Mouse (Mus musculus) hindbrain, embryonic 14.5 days (tissue): ENCODE results near the gene Rhobtb1. TPM values are rescaled to one million over a fixed set of nuclear protein-coding genes. Genes with fewer than 3 reads are reported as not detected.

Experiments
- ATAC-seq: fragments of 200-750 bp; cut with Nextera tagmentation; 2 replicates; pipeline ENCODE4 v1.8.0; 2017; ENCODE audit warnings: moderate number of reproducible peaks, mild to moderate bottlenecking, moderate TSS enrichment, moderate library complexity; ENCODE audit not compliant: low FRiP score
- DNase-seq: peaks from one replicate; pipeline ENCODE4 v3.0.0-alpha.2; 2015; ENCODE audit warnings: low spot score
- H3K27ac ChIP-seq: fragments of 300-500 bp; sonication (generic); 2 replicates; pipeline ENCODE4 v1.5.1; 2014; ENCODE audit warnings: mild to moderate bottlenecking, moderate library complexity
- H3K27me3 ChIP-seq: fragments of 300-500 bp; sonication (generic); 2 replicates; pipeline ENCODE4 v1.6.1; 2014; ENCODE audit warnings: mild to moderate bottlenecking, low read length, mixed read lengths; ENCODE audit not compliant: control insufficient read depth, insufficient read depth
- H3K36me3 ChIP-seq: fragments of 300-500 bp; sonication (generic); replicated peaks from 2 replicates; pipeline ENCODE4 v1.6.1; 2014; ENCODE audit not compliant: control insufficient read depth, insufficient read depth
- H3K4me1 ChIP-seq: fragments of 300-500 bp; sonication (generic); replicated peaks from 2 replicates; pipeline ENCODE4 v1.6.1; 2014; ENCODE audit warnings: antibody characterized with exemption, low read length, mixed read lengths; ENCODE audit not compliant: control insufficient read depth, insufficient read depth
- H3K4me2 ChIP-seq: fragments of 300-500 bp; sonication (generic); replicated peaks from 2 replicates; pipeline ENCODE4 v1.6.1; 2014; ENCODE audit warnings: mild to moderate bottlenecking, moderate library complexity
- H3K4me3 ChIP-seq: fragments of 300-500 bp; sonication (generic); replicated peaks from 2 replicates; pipeline ENCODE4 v1.5.1; 2014; ENCODE audit warnings: mild to moderate bottlenecking, low read length
- H3K9ac ChIP-seq: fragments of 300-500 bp; sonication (generic); 2 replicates; pipeline ENCODE4 v1.6.1; 2014
- H3K9me3 ChIP-seq: fragments of 300-500 bp; sonication (generic); 2 replicates; pipeline ENCODE4 v1.6.1; 2016; ENCODE audit warnings: low read length; ENCODE audit not compliant: control insufficient read depth
- WGBS: fragments of 180-500 bp; shearing (Covaris S2); extraction: QIAGEN DNeasy Blood & Tissue Kit; methylation state at CpG from one replicate; pipeline ENCODE4 v1.1.7; 2014; 5-methylcytosine and 5-hydroxymethylcytosine counted together
- polyA plus RNA-seq: library from polyadenylated mRNA; unstranded; fragments of >200 nt; fragmentation: Nextera tagmentation; extraction: Ambion mirVana; gene quantifications from 2 replicates; pipeline ENCODE4 v1.2.1, GENCODE M21; 2014

Gene Rhobtb1
- polyA plus RNA-seq = 15.2 and 19.8 TPM in 2 replicates

DNA sequence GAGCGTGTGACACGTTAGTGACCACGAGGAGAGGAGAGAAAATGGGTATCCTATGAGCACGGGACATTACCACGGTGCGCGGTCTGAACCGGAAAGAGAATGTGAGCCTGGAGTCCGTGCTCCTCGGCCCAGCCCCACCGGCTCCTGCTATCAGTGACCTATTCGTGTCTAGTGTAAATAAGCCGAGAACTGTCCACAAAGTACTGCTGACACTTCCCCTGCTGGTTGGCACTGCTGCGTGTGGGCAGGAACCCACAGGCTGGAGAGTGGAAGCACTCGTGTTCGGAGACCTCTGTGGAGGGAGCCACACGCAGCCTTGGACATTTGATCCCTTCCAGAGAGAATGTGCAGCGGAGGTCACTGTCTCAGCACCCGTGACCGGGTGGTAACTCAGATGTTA, at the start of gene Rhobtb1:
TSS of gene Rhobtb1 (plus strand) at position 390 of the 400 bp plus-strand sequence.
- Histone ChIP-seq H3K9me3 (no peaks in the 10 kb centered on the region), H3K4me3 (no peak within 1 kb of the TSS), H3K4me1 (no peaks in the 10 kb centered on the region), H3K27me3 (no peaks in the 10 kb centered on the region), H3K36me3 (no peaks in the 10 kb centered on the region), H3K27ac (no peak within 1 kb of the TSS), H3K4me2 (no peak within 1 kb of the TSS), H3K9ac (no peak within 1 kb of the TSS)
- ATAC-seq (no peak), DNase-seq (no peak)
- WGBS = 89% methylated on average over 20 of the region's 20 CpGs

GRCm38 (mm10) chr10:69101988-69102387, 49.2 kb upstream of the Rhobtb1 start:
- H3K9ac ChIP-seq = no peak overlapping the region
- no peak overlapping the region for H3K27ac ChIP-seq
- H3K27me3 ChIP-seq = no peaks in the 10 kb centered on the region
- peak; percentile 45 for DNase-seq
- H3K9me3 ChIP-seq = no peaks in the 10 kb centered on the region
- 76% methylated on average over 4 of the region's 4 CpGs for WGBS
- H3K4me1 ChIP-seq = peaks cover 9% of the 10 kb centered on the region; the same call in 1 of the 2 replicates
- no peak overlapping the region for H3K4me2 ChIP-seq
- no peaks in the 10 kb centered on the region for H3K36me3 ChIP-seq
- no peak overlapping the region for H3K4me3 ChIP-seq
- ATAC-seq = no peak

- Histone ChIP-seq H3K36me3 (no peaks in the 10 kb centered on the region), H3K9ac (no peak overlapping the region), H3K4me1 (peaks cover 7% of the 10 kb centered on the region; the same call in 1 of the 2 replicates), H3K4me2 (no peak overlapping the region), H3K4me3 (no peak overlapping the region), H3K9me3 (no peaks in the 10 kb centered on the region), H3K27ac (no peak overlapping the region), H3K27me3 (no peaks in the 10 kb centered on the region)
- ATAC-seq (no peak), DNase-seq (no peak)
- 87% methylated on average over 12 of the region's 12 CpGs for WGBS
Measured at GRCm38 (mm10) chr10:69104143-69104882, 46.9 kb upstream of the Rhobtb1 start.

GRCm38 (mm10) chr10:69104883-69105225, 46.4 kb upstream of the Rhobtb1 start:
- Histone ChIP-seq H3K9me3 (no peaks in the 10 kb centered on the region), H3K9ac (no peak overlapping the region), H3K27ac (no peak overlapping the region), H3K27me3 (no peaks in the 10 kb centered on the region), H3K4me2 (no peak overlapping the region), H3K4me3 (no peak overlapping the region), H3K36me3 (no peaks in the 10 kb centered on the region), H3K4me1 (0 out of 2 replicates have a peak, but pooled peaks cover 2% of the 10 kb centered on the region)
- no peak for DNase-seq
- no peak for ATAC-seq
- WGBS = 80% methylated on average over 9 of the region's 9 CpGs

DNA sequence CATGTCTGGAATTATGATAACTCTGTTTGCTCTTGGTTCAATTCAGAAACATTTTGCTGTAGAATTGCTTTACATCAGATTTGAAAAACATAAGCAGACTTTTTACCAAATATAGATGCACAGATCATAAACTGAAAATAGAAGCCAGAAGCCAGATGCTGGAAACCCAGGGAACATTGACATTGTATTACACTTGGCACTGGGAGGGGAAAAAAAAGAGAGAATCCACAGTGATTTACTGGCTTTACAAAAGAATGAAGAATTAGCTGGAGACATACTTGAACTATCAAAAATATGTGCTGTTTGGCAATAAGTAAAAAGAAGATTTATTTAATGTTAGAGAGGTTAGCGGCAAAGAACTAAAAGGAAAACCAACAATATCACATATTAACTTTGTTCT, 44.4 kb upstream of the Rhobtb1 start:
- H3K9ac ChIP-seq = no peak overlapping the region
- H3K4me3 ChIP-seq = no peak overlapping the region
- WGBS = 88% methylated on average over 1 of the region's 1 CpGs
- no peak overlapping the region for H3K4me2 ChIP-seq
- no peaks in the 10 kb centered on the region for H3K27me3 ChIP-seq
- H3K4me1 ChIP-seq = no peaks in the 10 kb centered on the region
- H3K36me3 ChIP-seq = no peaks in the 10 kb centered on the region
- no peak overlapping the region for H3K27ac ChIP-seq
- DNase-seq = no peak
- no peak for ATAC-seq
- H3K9me3 ChIP-seq = no peaks in the 10 kb centered on the region

GRCm38 (mm10) chr10:69107253-69107652, 44.0 kb upstream of the Rhobtb1 start:
- H3K9me3 ChIP-seq = no peaks in the 10 kb centered on the region
- no peaks in the 10 kb centered on the region for H3K36me3 ChIP-seq
- no peak for DNase-seq
- no peak overlapping the region for H3K4me2 ChIP-seq
- ATAC-seq = no peak
- no peaks in the 10 kb centered on the region for H3K27me3 ChIP-seq
- WGBS = 73% methylated on average over 8 of the region's 8 CpGs
- H3K4me1 ChIP-seq = no peaks in the 10 kb centered on the region
- H3K4me3 ChIP-seq = no peak overlapping the region
- no peak overlapping the region for H3K27ac ChIP-seq
- H3K9ac ChIP-seq = no peak overlapping the region

DNA sequence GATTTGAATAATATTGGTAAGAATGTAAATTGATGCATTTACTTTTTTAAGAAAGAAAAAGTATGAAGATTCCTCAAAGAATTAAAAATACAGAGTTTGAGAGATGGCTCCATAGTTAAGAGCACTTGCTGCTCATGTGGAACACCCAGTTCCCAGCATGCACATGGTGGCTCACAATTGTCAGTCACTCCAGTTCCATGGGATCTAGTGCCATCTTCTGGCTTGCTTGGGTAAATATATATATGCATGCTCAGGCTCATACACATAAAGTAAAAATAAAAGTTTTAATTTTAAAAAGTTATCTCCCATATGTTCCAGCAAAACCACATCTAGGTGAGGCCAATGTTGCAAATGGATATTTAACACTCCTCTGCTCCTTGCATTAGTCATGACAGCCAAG, 36.9 kb upstream of the Rhobtb1 start:
- DNase-seq (no peak), ATAC-seq (no peak)
- no peak overlapping the region for H3K9ac ChIP-seq
- H3K4me2 ChIP-seq = no peak overlapping the region
- H3K9me3 ChIP-seq = no peaks in the 10 kb centered on the region
- no peaks in the 10 kb centered on the region for H3K4me1 ChIP-seq
- no peaks in the 10 kb centered on the region for H3K27me3 ChIP-seq
- no peaks in the 10 kb centered on the region for H3K36me3 ChIP-seq
- no peak overlapping the region for H3K4me3 ChIP-seq
- H3K27ac ChIP-seq = no peak overlapping the region

- no peaks in the 10 kb centered on the region for H3K9me3 ChIP-seq
- no peak overlapping the region for H3K9ac ChIP-seq
- no peak overlapping the region for H3K27ac ChIP-seq
- no peak overlapping the region for H3K4me3 ChIP-seq
- H3K4me1 ChIP-seq = no peaks in the 10 kb centered on the region
- H3K36me3 ChIP-seq = no peaks in the 10 kb centered on the region
- no peak for DNase-seq
- no peak for ATAC-seq
- no peaks in the 10 kb centered on the region for H3K27me3 ChIP-seq
- H3K4me2 ChIP-seq = no peak overlapping the region
Measured at GRCm38 (mm10) chr10:69117996-69118395, 33.2 kb upstream of the Rhobtb1 start.

DNA sequence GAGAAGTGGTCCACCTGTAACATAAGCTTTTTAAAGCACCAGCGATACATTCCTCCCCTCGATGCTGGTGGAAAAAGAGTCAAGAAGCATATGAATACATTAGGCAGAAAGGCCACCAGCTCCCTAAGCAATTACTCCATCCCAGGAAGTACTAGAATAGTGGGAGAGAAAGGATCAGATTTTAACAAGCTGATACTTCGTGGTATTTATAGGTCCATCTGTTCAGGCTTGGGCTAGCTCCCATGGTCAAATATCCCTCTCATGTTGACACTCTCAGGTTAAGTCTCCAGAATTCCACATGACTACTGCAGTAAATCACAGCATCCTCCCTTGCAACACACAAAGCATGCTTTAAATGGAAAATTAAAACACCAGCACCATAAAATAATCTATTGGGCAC, 32.3 kb upstream of the Rhobtb1 start:
- H3K27ac ChIP-seq = no peak overlapping the region
- ATAC-seq = no peak
- no peaks in the 10 kb centered on the region for H3K36me3 ChIP-seq
- no peaks in the 10 kb centered on the region for H3K27me3 ChIP-seq
- no peak overlapping the region for H3K4me3 ChIP-seq
- H3K4me1 ChIP-seq = no peaks in the 10 kb centered on the region
- WGBS = 86% methylated on average over 3 of the region's 3 CpGs
- no peak overlapping the region for H3K4me2 ChIP-seq
- no peak for DNase-seq
- H3K9ac ChIP-seq = no peak overlapping the region
- H3K9me3 ChIP-seq = no peaks in the 10 kb centered on the region

DNA sequence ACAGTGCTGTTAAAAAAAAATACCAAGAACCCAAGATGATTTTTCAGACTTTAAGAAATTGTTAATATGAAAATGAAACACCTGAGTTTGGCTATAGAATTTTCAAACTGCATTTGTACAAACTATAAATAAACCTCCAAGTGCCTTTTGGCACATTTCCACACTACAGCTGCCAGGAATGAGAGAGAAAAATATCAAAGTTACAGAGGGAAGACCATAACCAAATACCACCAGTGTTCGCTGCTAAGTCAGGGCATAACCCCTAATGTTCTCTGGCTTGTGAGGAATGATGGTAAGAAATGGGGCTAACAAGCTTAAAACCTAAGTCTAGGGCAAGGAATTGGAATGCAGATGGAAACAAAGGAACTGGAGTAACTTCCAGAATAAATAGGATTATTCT, 31.8 kb upstream of the Rhobtb1 start:
- H3K27ac ChIP-seq = no peak overlapping the region
- H3K4me3 ChIP-seq = no peak overlapping the region
- no peaks in the 10 kb centered on the region for H3K36me3 ChIP-seq
- H3K4me2 ChIP-seq = no peak overlapping the region
- WGBS = 88% methylated on average over 1 of the region's 1 CpGs
- H3K9me3 ChIP-seq = no peaks in the 10 kb centered on the region
- H3K27me3 ChIP-seq = no peaks in the 10 kb centered on the region
- no peak for ATAC-seq
- H3K4me1 ChIP-seq = no peaks in the 10 kb centered on the region
- no peak for DNase-seq
- H3K9ac ChIP-seq = no peak overlapping the region
